Mouse (Mus musculus): ENCODE data around the gene Irak2.
"Not testable (repeated sequence)": the region's sequence is repeated elsewhere in the genome, so short reads cannot be mapped to it uniquely, and the experiment has no call there.

GRCm38 (mm10) chr6:113672029-113672428 is 33.8 kb downstream of the Irak2 start:
- peak; percentile 32 for TF ChIP-seq CTCF (IDR thresholded peaks at IDR 0.05)
- TF ChIP-seq EP300 (IDR thresholded peaks at IDR 0.05): not testable (repeated sequence)

All from lung, postnatal 0 days (tissue).